Mouse (Mus musculus) hindbrain, postnatal 0 days (tissue): Measurements from ENCODE around the gene Wdr81. TPM values are rescaled to one million over a fixed set of nuclear protein-coding genes. Genes with fewer than 3 reads are reported as not detected.

Source experiments
- ATAC-seq: fragments of 200-750 bp; cut with Nextera tagmentation; 2 replicates; pipeline ENCODE4 v1.8.0; 2017; ENCODE audit warnings: mild to moderate bottlenecking, moderate TSS enrichment, moderate library complexity
- DNase-seq: peaks from one replicate; pipeline ENCODE4 v3.0.0-alpha.2; 2015; ENCODE audit warnings: low spot score
- H3K27ac ChIP-seq: fragments of 300-500 bp; sonication (generic); 2 replicates; pipeline ENCODE4 v1.5.1; 2014; ENCODE audit warnings: mild to moderate bottlenecking
- H3K27me3 ChIP-seq: fragments of 300-500 bp; sonication (generic); 2 replicates; pipeline ENCODE4 v1.6.1; 2014; ENCODE audit warnings: low read length, mixed read lengths; ENCODE audit not compliant: insufficient read depth
- H3K36me3 ChIP-seq: fragments of 300-500 bp; sonication (generic); 2 replicates; pipeline ENCODE4 v1.6.1; 2014; ENCODE audit warnings: low read length, mixed read lengths; ENCODE audit not compliant: insufficient read depth
- H3K4me1 ChIP-seq: fragments of 300-500 bp; sonication (generic); 2 replicates; pipeline ENCODE4 v1.6.1; 2014; ENCODE audit warnings: antibody characterized with exemption, low read length, mixed read lengths; ENCODE audit not compliant: insufficient read depth
- H3K4me2 ChIP-seq: fragments of 300-500 bp; sonication (generic); 2 replicates; pipeline ENCODE4 v1.6.1; 2014; ENCODE audit warnings: low read depth, mild to moderate bottlenecking, low read length, moderate library complexity, mixed read lengths
- H3K4me3 ChIP-seq: fragments of 300-500 bp; sonication (generic); 2 replicates; pipeline ENCODE4 v1.5.1; 2014; ENCODE audit warnings: low read length
- H3K9ac ChIP-seq: fragments of 300-500 bp; sonication (generic); replicated peaks from 2 replicates; pipeline ENCODE4 v1.6.1; 2014; ENCODE audit warnings: mild to moderate bottlenecking, low read length, moderate library complexity, mixed read lengths
- H3K9me3 ChIP-seq: fragments of 300-500 bp; sonication (generic); 2 replicates; pipeline ENCODE4 v1.6.1; 2016; ENCODE audit warnings: low read length, mixed read lengths
- CTCF ChIP-seq: IDR thresholded peaks from 2 replicates; pipeline ENCODE4 v1.5.1; 2016; ENCODE audit warnings: antibody characterized with exemption, control low read depth, low read depth
- whole genome bisulfite sequencing: fragments of 180-500 bp; shearing (Covaris S2); extraction: QIAGEN DNeasy Blood & Tissue Kit; methylation state at CpG from one replicate; pipeline ENCODE4 v1.1.7; 2014; 5-methylcytosine and 5-hydroxymethylcytosine counted together
- polyA plus RNA-seq: library from polyadenylated mRNA; unstranded; fragments of >200 nt; fragmentation: Nextera tagmentation; extraction: Ambion mirVana; gene quantifications from 2 replicates; pipeline ENCODE4 v1.2.1, GENCODE M21; 2015
- total RNA-seq: library from RNA; depleted of rRNA; stranded (reverse); fragments of >200 nt; gene quantifications from 2 replicates; pipeline ENCODE4 v1.2.3, GENCODE M21; 2014

Wdr81 gene
- total and polyA plus RNA-seq, 2 experiments from 2014 or later: 4.1 to 20.4 TPM

DNA sequence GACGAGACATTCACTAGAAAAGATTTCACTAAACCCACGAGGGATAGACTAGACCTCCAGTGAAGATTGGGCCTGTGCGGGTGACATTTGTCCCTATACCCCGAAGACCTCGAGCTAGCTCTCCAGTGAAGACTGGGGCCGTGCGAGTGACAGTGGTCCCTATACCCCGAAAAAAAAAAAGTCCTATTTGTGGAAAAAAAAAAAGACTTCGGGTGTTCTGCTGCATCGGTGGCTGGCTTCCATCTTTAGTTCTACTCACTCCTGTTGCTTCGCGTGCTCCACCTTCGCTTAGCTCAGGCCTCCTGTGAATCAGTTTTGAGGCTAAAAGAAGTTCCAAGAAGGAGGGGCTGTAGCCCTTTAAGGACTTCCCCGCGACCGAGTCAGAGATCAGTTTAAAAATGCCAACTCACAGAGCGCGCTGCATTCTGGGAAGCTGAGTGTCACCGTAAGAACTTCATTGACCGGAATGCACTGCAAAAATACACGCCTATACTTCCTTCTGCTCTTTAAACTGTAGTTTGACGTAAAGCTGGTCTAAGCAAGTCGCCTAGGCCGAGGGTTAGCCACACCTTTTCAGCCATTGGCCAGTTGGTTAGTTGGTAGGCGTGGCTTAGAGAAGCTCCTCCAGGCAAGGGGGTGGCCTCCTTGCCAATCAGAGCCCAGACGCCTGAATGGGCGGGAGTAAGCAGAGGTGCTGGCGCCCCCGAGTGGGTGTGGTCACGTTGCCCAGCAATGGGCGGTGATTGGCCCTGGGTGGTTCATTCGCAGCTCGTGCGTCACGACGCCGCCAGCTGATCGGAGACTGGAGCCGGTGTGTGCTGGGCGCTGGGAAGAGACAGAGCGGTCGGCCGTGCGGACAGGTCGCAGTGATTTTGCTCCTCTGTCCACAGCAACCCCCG is 6.6 kb upstream of the Wdr81 start, which contains the start of gene Tlcd2:
Tlcd2 (plus strand) TSS at position 872 of the 899 bp plus-strand sequence.
- TF ChIP-seq CTCF: peak; percentile 22; the same call in 1 of the 2 replicates
- WGBS: under 1% methylated on average over 46 of the region's 46 CpGs

DNA sequence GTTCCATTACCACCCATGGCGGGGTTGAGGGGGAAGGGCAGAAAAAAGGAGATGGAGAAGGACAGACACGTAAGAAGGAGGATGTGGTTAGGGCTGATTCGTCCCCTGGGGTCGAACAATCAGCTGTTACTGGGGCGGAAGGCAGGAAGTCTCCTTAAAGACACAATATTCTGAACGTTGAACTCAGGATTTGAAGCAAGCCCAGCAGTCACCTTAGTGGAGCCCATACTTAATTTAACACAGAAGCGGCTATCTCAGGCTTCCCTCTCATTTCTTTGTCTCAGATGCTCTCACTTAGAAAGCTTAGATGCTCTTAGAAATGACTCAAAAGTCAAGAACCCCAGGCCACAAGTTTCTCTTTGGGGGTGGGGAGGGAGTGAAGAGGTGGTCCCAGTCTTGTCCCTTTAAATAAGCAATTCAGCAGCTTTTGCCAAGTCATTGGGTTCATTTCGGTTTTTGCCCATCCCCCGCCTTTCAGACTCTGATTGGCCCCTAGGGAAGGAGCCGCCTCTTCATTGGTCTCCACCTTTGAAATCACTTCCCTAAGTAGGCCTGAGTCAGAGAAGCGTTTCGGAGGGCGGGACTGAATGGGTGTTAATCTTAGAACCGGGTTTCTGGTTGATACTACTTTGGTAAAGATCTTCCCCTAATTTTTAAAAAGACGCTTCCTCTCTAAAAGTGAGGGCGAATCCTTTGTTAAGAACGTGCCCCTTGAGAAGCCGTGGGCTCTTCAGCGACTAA is 5.8 kb upstream of the Wdr81 start:
- Histone ChIP-seq H3K27ac (peak overlapping the region; percentile 88), H3K36me3 (peaks cover 3% of the 10 kb centered on the region), H3K4me2 (peak overlapping the region; percentile 81), H3K9me3 (no peaks in the 10 kb centered on the region), H3K4me3 (peak overlapping the region; percentile 91), H3K9ac (peak overlapping the region; percentile 38), H3K27me3 (no peaks in the 10 kb centered on the region), H3K4me1 (peaks cover 21% of the 10 kb centered on the region)
- ATAC-seq (no peak), DNase-seq (peak; percentile 95)
- no peak for TF ChIP-seq CTCF
- 3% methylated on average over 19 of the region's 19 CpGs for WGBS

More for the DNA sequence above, 6.6 kb upstream of the Wdr81 start, which contains the start of gene Tlcd2:
- Histone ChIP-seq H3K27me3 (no peaks in the 10 kb centered on the region), H3K36me3 (peaks cover 11% of the 10 kb centered on the region), H3K9ac (peak within 1 kb of the TSS; percentile 71), H3K27ac (peak within 1 kb of the TSS; percentile 88), H3K4me1 (peaks cover 21% of the 10 kb centered on the region), H3K4me3 (peak within 1 kb of the TSS; percentile 91), H3K9me3 (no peaks in the 10 kb centered on the region), H3K4me2 (peak within 1 kb of the TSS; percentile 98)
- DNase-seq (peak; percentile 100), ATAC-seq (peak; percentile 97)

DNA sequence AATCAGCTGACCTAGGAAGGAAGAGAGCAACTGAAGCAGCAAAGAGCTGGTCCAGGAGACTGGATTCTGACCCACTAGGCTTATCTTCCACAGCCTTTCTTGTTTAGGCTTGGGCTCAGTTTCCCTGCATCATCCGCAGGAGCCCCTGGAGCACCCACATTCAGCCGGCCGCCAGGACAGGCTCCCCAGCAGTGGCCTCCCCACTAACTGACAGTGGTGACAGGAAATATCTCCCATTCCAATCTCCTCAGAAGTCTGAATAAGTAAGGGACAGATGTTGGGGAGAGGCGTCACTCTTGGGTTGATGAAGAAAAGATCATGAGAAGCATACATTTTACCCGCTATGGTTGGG is 5.2 kb upstream of the Wdr81 start:
- WGBS: 29% methylated on average over 5 of the region's 5 CpGs
- peaks cover 24% of the 10 kb centered on the region for H3K4me1 ChIP-seq
- no peak overlapping the region for H3K9ac ChIP-seq
- ATAC-seq (no peak), DNase-seq (no peak)
- no peaks in the 10 kb centered on the region for H3K9me3 ChIP-seq
- no peaks in the 10 kb centered on the region; the same call in 1 of the 2 replicates for H3K36me3 ChIP-seq
- TF ChIP-seq CTCF: no peak
- H3K27me3 ChIP-seq: no peaks in the 10 kb centered on the region
- peak overlapping the region; percentile 81 for H3K4me2 ChIP-seq
- H3K4me3 ChIP-seq: no peak overlapping the region
- H3K27ac ChIP-seq: peak overlapping the region; percentile 88

DNA sequence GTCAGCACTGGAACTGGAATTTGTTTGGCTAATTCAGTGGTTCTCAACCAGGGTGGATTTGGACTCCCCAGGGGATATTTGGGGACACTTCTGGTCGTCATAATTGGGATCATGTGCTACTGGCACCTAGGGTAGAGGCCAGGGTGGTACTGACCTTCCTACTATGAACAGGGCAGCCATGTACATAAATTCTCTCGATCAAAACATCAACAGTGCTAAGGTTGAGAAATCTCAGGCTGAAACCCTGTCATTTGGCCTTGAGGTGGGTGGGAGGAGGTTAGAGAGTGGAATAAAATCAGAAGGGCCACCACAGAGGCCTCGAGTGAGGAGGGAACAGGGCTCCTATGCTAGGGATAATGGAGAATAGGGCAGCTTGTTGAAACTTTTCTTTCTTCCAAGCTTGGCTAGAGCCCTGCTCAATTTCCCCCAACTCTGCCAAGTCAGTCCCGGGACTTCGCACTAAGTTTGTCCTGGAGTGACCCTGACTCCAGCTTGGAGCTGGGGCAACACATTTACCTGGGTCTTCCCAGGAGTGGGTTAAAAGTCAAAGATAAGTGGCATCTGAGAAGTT is 4.7 kb upstream of the Wdr81 start:
- Histone ChIP-seq H3K4me2 (no peak overlapping the region), H3K9ac (no peak overlapping the region), H3K27me3 (no peaks in the 10 kb centered on the region), H3K27ac (peak overlapping the region; percentile 88; the same call in 1 of the 2 replicates), H3K4me1 (peaks cover 25% of the 10 kb centered on the region), H3K4me3 (no peak overlapping the region), H3K36me3 (no peaks in the 10 kb centered on the region), H3K9me3 (no peaks in the 10 kb centered on the region)
- ATAC-seq (no peak), DNase-seq (no peak)
- no peak for TF ChIP-seq CTCF
- 77% methylated on average over 5 of the region's 5 CpGs for WGBS

DNA sequence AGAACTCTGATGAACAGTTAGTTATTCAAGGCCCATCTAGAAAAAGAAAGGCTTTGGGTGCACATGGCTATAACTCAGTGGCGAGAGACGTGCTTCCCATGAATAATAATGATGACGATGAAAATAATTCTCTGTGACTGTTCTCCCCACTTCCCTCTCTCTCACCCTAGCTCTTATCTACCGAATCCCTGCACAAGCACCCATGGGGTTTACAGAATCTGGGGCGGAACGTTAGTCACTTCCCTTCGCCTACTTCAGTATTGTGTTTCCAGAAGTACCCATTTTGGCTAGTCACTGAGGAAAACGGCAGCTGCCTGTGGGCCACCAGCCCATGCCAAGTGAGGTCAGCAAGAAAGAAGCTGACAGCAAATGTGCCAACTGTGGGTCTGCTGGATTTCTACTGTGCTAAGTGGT is 4.1 kb upstream of the Wdr81 start:
- H3K9ac ChIP-seq: no peak overlapping the region
- no peaks in the 10 kb centered on the region for H3K27me3 ChIP-seq
- TF ChIP-seq CTCF: no peak
- H3K4me3 ChIP-seq: no peak overlapping the region
- H3K4me2 ChIP-seq: no peak overlapping the region
- H3K36me3 ChIP-seq: no peaks in the 10 kb centered on the region
- ATAC-seq (no peak), DNase-seq (no peak)
- 74% methylated on average over 8 of the region's 8 CpGs for WGBS
- no peaks in the 10 kb centered on the region for H3K9me3 ChIP-seq
- H3K27ac ChIP-seq: no peak overlapping the region
- peaks cover 28% of the 10 kb centered on the region for H3K4me1 ChIP-seq

DNA sequence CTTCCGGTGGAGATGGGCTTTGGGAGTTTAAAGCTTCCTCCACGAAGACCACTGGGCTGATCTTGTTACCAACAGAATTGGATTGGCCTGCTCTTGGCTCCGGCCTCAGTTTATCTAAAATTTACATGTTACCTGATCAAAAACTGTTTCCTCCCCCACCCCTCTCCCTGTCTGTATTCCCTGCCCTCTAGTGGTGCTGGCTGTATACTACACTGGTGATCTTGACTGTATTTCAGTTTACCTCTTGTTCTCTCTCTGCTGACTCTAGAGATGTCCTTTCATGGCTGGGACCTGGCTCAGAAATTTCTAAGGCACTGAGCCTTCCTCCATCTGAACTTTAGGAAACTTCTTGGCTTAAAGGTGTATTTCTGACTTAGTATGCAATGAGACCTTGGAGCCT is 3.7 kb upstream of the Wdr81 start:
- 15% methylated on average over 3 of the region's 3 CpGs for WGBS
- DNase-seq (peak; percentile 71), ATAC-seq (no peak)
- no peaks in the 10 kb centered on the region for H3K36me3 ChIP-seq
- H3K9me3 ChIP-seq: no peaks in the 10 kb centered on the region
- H3K4me1 ChIP-seq: peaks cover 29% of the 10 kb centered on the region
- H3K27me3 ChIP-seq: no peaks in the 10 kb centered on the region
- peak; percentile 87 for TF ChIP-seq CTCF
- H3K4me3 ChIP-seq: no peak overlapping the region
- H3K9ac ChIP-seq: no peak overlapping the region
- no peak overlapping the region for H3K27ac ChIP-seq
- no peak overlapping the region for H3K4me2 ChIP-seq
